Mouse (Mus musculus): ENCODE measurements around the gene Tmem156. TPM values are rescaled to one million over a fixed set of nuclear protein-coding genes. Genes with fewer than 3 reads are reported as not detected.
A peak's percentile ranks its signal among the peaks of the same experiment; 100 is the strongest.
"Not testable (repeated sequence)": the region's sequence is repeated elsewhere in the genome, so short reads cannot be mapped to it uniquely, and the experiment has no call there.

Tmem156 gene
- polyA plus RNA-seq, 1 experiment from 2014 or later = 0.13 TPM

- no peak overlapping the region for H3K9ac ChIP-seq (replicated peaks)
- WGBS = 94% methylated on average over 6 of the region's 6 CpGs
- H3K9me3 ChIP-seq = no peaks in the 10 kb centered on the region
- no peak overlapping the region for H3K4me2 ChIP-seq (replicated peaks)
- peaks cover 2% of the 10 kb centered on the region; the same call in 1 of the 2 replicates for H3K4me1 ChIP-seq
- H3K36me3 ChIP-seq = 0 out of 2 replicates have a peak, but pooled peaks cover 3% of the 10 kb centered on the region
- no peak overlapping the region for H3K4me3 ChIP-seq
- ATAC-seq (replicated peaks) = no peak
- H3K27ac ChIP-seq (replicated peaks) = no peak overlapping the region
- no peaks in the 10 kb centered on the region for H3K27me3 ChIP-seq
Measured at GRCm38 (mm10) chr5:65113323-65113722, 21.4 kb upstream of the Tmem156 start.

DNA sequence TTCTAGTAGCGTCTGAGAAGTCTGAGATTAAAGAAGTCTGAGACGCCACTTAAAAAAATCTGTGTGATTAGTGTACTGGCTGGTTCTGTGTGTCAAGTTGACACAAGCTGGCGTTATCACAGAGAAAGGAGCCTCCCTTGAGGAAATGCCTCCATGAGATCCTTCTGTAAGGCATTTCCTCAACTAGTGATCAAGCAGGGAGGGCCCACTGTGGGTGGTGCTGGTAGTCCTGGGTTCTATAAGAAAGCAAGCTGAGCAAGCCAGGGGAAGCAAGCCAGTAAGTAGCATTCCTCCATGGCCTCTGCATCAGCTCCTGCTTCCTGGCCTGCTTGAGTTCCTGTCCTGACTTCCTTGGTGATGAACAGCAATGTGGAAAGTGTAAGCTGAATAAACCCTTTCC is 20.3 kb upstream of the Tmem156 start:
- not testable (repeated sequence) for H3K27me3 ChIP-seq; H3K9ac ChIP-seq (replicated peaks); H3K36me3 ChIP-seq; H3K4me3 ChIP-seq; H3K4me2 ChIP-seq (replicated peaks); H3K27ac ChIP-seq (replicated peaks); H3K9me3 ChIP-seq; H3K4me1 ChIP-seq; ATAC-seq (replicated peaks)
- 68% methylated on average over 3 of the region's 3 CpGs for WGBS

GRCm38 (mm10) chr5:65107773-65108432 is 16.0 kb upstream of the Tmem156 start:
- Histone ChIP-seq H3K4me2 (replicated peaks) (peak overlapping the region; percentile 85), H3K4me1 (peaks cover 12% of the 10 kb centered on the region; the same call in 1 of the 2 replicates)
- no peak; the same call in none of the 2 replicates for ATAC-seq (replicated peaks)

DNA sequence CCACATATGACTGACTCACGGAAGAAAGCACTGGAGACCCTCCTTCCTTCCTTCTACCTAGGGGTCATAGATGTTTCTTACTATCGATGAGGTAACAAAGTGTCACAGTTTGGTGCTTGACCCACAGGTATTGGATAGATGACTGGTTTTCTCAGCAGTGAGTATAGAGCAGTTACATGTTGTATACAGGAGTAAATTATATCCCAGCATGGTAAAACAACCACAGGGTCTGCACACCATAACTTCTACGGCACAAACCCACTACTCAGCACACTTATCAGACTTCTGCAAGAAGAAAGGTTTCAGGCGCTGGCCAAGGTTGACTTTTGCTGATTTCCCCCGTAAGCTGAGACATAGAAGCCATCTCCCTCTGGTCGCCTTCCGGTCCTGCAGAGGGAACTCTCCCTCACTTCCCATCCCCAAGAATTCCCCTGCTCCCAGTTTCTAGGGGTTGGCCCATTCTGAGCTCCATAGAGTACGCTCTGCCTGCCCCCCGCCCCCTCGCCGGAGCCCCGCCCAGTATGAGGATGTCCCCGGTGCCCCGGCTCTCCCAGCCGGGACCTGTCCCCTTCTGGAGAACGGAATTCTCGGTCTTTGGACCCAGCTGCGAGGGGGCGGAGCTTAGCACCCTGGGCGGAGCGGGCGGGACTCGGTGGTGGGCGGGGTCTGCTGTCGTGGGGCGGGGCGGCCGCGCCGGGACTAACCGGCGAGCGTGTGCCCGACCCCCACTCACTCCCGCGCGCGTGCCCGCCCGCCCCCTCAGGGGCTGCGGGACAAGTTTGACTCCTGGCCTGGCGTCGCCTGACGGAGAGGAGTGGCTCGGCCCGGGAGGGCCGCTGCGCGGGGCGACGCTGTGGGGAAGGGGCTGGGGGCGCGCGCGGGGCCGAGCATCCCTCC is 15.2 kb upstream of the Tmem156 start, which contains the start of gene Klhl5:
Gene Klhl5, plus strand, starts transcription at position 664 of the 897 bp plus-strand sequence.
- Histone ChIP-seq H3K4me2 (replicated peaks) (peak within 1 kb of the TSS; percentile 85), H3K36me3 (no peaks in the 10 kb centered on the region), H3K4me1 (peaks cover 12% of the 10 kb centered on the region; the same call in 1 of the 2 replicates), H3K27me3 (no peaks in the 10 kb centered on the region), H3K9me3 (no peaks in the 10 kb centered on the region), H3K4me3 (peak within 1 kb of the TSS; percentile 66), H3K9ac (replicated peaks) (peak within 1 kb of the TSS; percentile 77), H3K27ac (replicated peaks) (peak within 1 kb of the TSS; percentile 36)
- WGBS = 5% methylated on average over 42 of the region's 56 CpGs
- peak; percentile 94 for ATAC-seq (replicated peaks)

More at GRCm38 (mm10) chr5:65107773-65108432, 16.0 kb upstream of the Tmem156 start:
- WGBS = 3% methylated on average over 31 of the region's 42 CpGs
- Histone ChIP-seq H3K9ac (replicated peaks) (peak overlapping the region; percentile 77), H3K36me3 (no peaks in the 10 kb centered on the region), H3K4me3 (peak overlapping the region; percentile 66), H3K9me3 (no peaks in the 10 kb centered on the region), H3K27ac (replicated peaks) (peak overlapping the region; percentile 36), H3K27me3 (no peaks in the 10 kb centered on the region)

GRCm38 (mm10) chr5:65102641-65103042 is 10.7 kb upstream of the Tmem156 start:
- Histone ChIP-seq H3K27ac (replicated peaks) (no peak overlapping the region), H3K27me3 (no peaks in the 10 kb centered on the region), H3K9ac (replicated peaks) (no peak overlapping the region), H3K9me3 (no peaks in the 10 kb centered on the region), H3K4me1 (0 out of 2 replicates have a peak, but pooled peaks cover 9% of the 10 kb centered on the region), H3K4me3 (no peak overlapping the region), H3K4me2 (replicated peaks) (no peak overlapping the region), H3K36me3 (no peaks in the 10 kb centered on the region)
- WGBS = 36% methylated on average over 10 of the region's 10 CpGs
- no peak for ATAC-seq (replicated peaks)

GRCm38 (mm10) chr5:65102026-65102640 is 10.2 kb upstream of the Tmem156 start:
- no peak overlapping the region for H3K27ac ChIP-seq (replicated peaks)
- H3K4me1 ChIP-seq = 0 out of 2 replicates have a peak, but pooled peaks cover 8% of the 10 kb centered on the region
- no peak for ATAC-seq (replicated peaks)

DNA sequence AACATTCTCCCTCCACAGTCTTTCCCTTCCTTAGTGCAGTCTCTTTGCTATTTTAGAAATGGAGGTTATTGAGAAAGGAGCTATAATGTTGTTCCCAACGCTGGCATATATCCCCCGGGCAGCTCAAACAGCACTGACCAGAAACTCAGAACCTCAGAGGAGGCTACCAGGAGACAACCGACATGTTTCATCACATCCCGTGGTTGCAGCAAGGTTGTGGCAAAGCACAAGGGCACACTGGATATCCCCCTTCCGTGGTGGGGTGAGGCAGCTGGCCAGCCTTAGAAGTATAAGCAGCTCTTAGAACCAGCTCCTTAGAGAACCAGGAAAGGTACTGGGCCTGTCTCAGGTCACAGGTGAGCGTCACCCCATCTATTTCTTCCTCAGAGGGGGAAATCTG is 9.7 kb upstream of the Tmem156 start:
- no peaks in the 10 kb centered on the region for H3K36me3 ChIP-seq
- no peaks in the 10 kb centered on the region for H3K9me3 ChIP-seq
- no peak overlapping the region for H3K27ac ChIP-seq (replicated peaks)
- 0 out of 2 replicates have a peak, but pooled peaks cover 3% of the 10 kb centered on the region for H3K4me1 ChIP-seq
- ATAC-seq (replicated peaks) = no peak
- no peak overlapping the region for H3K4me3 ChIP-seq
- H3K9ac ChIP-seq (replicated peaks) = no peak overlapping the region
- no peak overlapping the region for H3K4me2 ChIP-seq (replicated peaks)
- 90% methylated on average over 6 of the region's 6 CpGs for WGBS
- no peaks in the 10 kb centered on the region for H3K27me3 ChIP-seq

More at GRCm38 (mm10) chr5:65102026-65102640, 10.2 kb upstream of the Tmem156 start:
- no peak overlapping the region for H3K4me2 ChIP-seq (replicated peaks)
- H3K4me3 ChIP-seq = no peak overlapping the region
- H3K36me3 ChIP-seq = no peaks in the 10 kb centered on the region
- 65% methylated on average over 3 of the region's 3 CpGs for WGBS
- no peaks in the 10 kb centered on the region for H3K9me3 ChIP-seq
- H3K27me3 ChIP-seq = no peaks in the 10 kb centered on the region
- no peak overlapping the region for H3K9ac ChIP-seq (replicated peaks)

- H3K27me3 ChIP-seq = no peaks in the 10 kb centered on the region
- WGBS = 85% methylated on average over 5 of the region's 5 CpGs
- H3K36me3 ChIP-seq = no peaks in the 10 kb centered on the region
Measured at GRCm38 (mm10) chr5:65101209-65101608, 9.3 kb upstream of the Tmem156 start.

GRCm38 (mm10) chr5:65100002-65100401 is 8.1 kb upstream of the Tmem156 start:
- ATAC-seq (replicated peaks) = no peak

More at GRCm38 (mm10) chr5:65101209-65101608, 9.3 kb upstream of the Tmem156 start:
- H3K9ac ChIP-seq (replicated peaks) = no peak overlapping the region
- H3K4me2 ChIP-seq (replicated peaks) = no peak overlapping the region
- no peaks in the 10 kb centered on the region for H3K9me3 ChIP-seq
- 0 out of 2 replicates have a peak, but pooled peaks cover 3% of the 10 kb centered on the region for H3K4me1 ChIP-seq
- H3K4me3 ChIP-seq = no peak overlapping the region
- H3K27ac ChIP-seq (replicated peaks) = no peak overlapping the region
- no peak for ATAC-seq (replicated peaks)

GRCm38 (mm10) chr5:65097457-65097856 is 5.5 kb upstream of the Tmem156 start:
- Histone ChIP-seq H3K9ac (replicated peaks) (no peak overlapping the region), H3K9me3 (no peaks in the 10 kb centered on the region), H3K4me1 (0 out of 2 replicates have a peak, but pooled peaks cover 3% of the 10 kb centered on the region), H3K4me2 (replicated peaks) (no peak overlapping the region), H3K36me3 (no peaks in the 10 kb centered on the region), H3K27ac (replicated peaks) (no peak overlapping the region), H3K27me3 (no peaks in the 10 kb centered on the region), H3K4me3 (no peak overlapping the region)
- no peak for ATAC-seq (replicated peaks)
- WGBS = 89% methylated on average over 5 of the region's 5 CpGs

More at GRCm38 (mm10) chr5:65100002-65100401, 8.1 kb upstream of the Tmem156 start:
- Histone ChIP-seq H3K9me3 (no peaks in the 10 kb centered on the region), H3K36me3 (no peaks in the 10 kb centered on the region), H3K27me3 (no peaks in the 10 kb centered on the region), H3K4me2 (replicated peaks) (no peak overlapping the region), H3K27ac (replicated peaks) (no peak overlapping the region), H3K4me3 (no peak overlapping the region), H3K4me1 (0 out of 2 replicates have a peak, but pooled peaks cover 3% of the 10 kb centered on the region), H3K9ac (replicated peaks) (no peak overlapping the region)
- WGBS = 5% methylated on average over 11 of the region's 11 CpGs

DNA sequence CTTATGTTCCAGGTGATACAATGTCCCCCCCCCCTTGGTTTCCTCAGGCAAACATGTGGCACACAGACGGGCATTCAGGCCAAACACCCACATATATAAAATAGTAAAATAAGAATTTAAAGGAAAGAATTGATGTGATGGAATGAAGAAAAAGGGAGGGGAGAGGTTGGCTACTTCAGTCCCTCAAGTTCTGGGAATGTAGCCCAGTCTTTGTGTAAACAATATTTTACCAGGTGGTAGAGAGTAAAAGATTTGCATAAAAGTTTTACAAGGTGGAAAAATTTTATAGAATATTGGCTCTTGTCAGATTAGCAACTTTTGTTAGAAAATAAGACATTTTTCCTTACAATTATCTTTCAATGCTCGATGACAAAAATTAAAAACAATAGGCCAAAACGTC is 4.9 kb upstream of the Tmem156 start:
- no peak overlapping the region for H3K4me3 ChIP-seq
- no peak overlapping the region for H3K9ac ChIP-seq (replicated peaks)
- no peak for ATAC-seq (replicated peaks)
- no peak overlapping the region for H3K4me2 ChIP-seq (replicated peaks)
- no peaks in the 10 kb centered on the region for H3K36me3 ChIP-seq
- WGBS = 85% methylated on average over 3 of the region's 3 CpGs
- no peak overlapping the region for H3K27ac ChIP-seq (replicated peaks)
- H3K9me3 ChIP-seq = no peaks in the 10 kb centered on the region
- H3K27me3 ChIP-seq = no peaks in the 10 kb centered on the region
- 0 out of 2 replicates have a peak, but pooled peaks cover 3% of the 10 kb centered on the region for H3K4me1 ChIP-seq
